Mouse (Mus musculus) liver, embryonic 11.5 days (tissue): ENCODE measurements around the gene Bnc2. TPM values are rescaled to one million over a fixed set of nuclear protein-coding genes. Genes with fewer than 3 reads are reported as not detected.

Experiments used
- ATAC-seq: fragments of 200-750 bp; cut with Nextera tagmentation; replicated peaks from 2 replicates; pipeline ENCODE4 v1.8.0; 2017; ENCODE audit warnings: moderate number of reproducible peaks, mild to moderate bottlenecking, moderate TSS enrichment, moderate library complexity; ENCODE audit not compliant: low FRiP score
- DNase-seq: peaks from one replicate; pipeline ENCODE4 v3.0.0-alpha.2; 2017; ENCODE audit warnings: low spot score
- H3K27ac ChIP-seq: fragments of 300-500 bp; sonication (generic); 2 replicates; pipeline ENCODE4 v1.5.1; 2014; ENCODE audit warnings: mild to moderate bottlenecking, low read depth, low read length, control low read depth
- H3K27me3 ChIP-seq: fragments of 300-500 bp; sonication (generic); replicated peaks from 2 replicates; pipeline ENCODE4 v1.6.1; 2014; ENCODE audit warnings: low read length, mixed read lengths; ENCODE audit not compliant: control insufficient read depth, insufficient read depth
- H3K36me3 ChIP-seq: fragments of 300-500 bp; sonication (generic); 2 replicates; pipeline ENCODE4 v1.6.1; 2014; ENCODE audit warnings: mild to moderate bottlenecking, low read length, moderate library complexity, mixed read lengths; ENCODE audit not compliant: control insufficient read depth, insufficient read depth
- H3K4me1 ChIP-seq: fragments of 300-500 bp; sonication (generic); replicated peaks from 2 replicates; pipeline ENCODE4 v1.6.1; 2014; ENCODE audit warnings: low read length, mixed read lengths; ENCODE audit not compliant: control insufficient read depth, insufficient read depth
- H3K4me2 ChIP-seq: fragments of 300-500 bp; sonication (generic); 2 replicates; pipeline ENCODE4 v1.6.1; 2014; ENCODE audit warnings: mild to moderate bottlenecking, control low read depth, moderate library complexity
- H3K4me3 ChIP-seq: fragments of 300-500 bp; sonication (generic); 2 replicates; pipeline ENCODE4 v1.5.1; 2014; ENCODE audit warnings: low read depth, low read length, control low read depth
- H3K9ac ChIP-seq: fragments of 300-500 bp; sonication (generic); 2 replicates; pipeline ENCODE4 v1.6.1; 2014; ENCODE audit warnings: low read depth, low read length, control low read depth
- H3K9me3 ChIP-seq: fragments of 300-500 bp; sonication (generic); 2 replicates; pipeline ENCODE4 v1.6.1; 2016; ENCODE audit warnings: low read length, inconsistent platforms, mixed read lengths; ENCODE audit not compliant: control insufficient read depth
- WGBS: fragments of 180-500 bp; shearing (Covaris S2); extraction: QIAGEN DNeasy Blood & Tissue Kit; methylation state at CpG from one replicate; pipeline ENCODE4 v1.1.7; 2014; 5-methylcytosine and 5-hydroxymethylcytosine counted together
- polyA plus RNA-seq: library from polyadenylated mRNA; unstranded; fragments of >200 nt; fragmentation: Nextera tagmentation; extraction: Ambion mirVana; gene quantifications from 2 replicates; pipeline ENCODE4 v1.2.1, GENCODE M21; 2014

Gene Bnc2
- polyA plus RNA-seq, 1 experiment from 2014 or later: 7.0 TPM

DNA sequence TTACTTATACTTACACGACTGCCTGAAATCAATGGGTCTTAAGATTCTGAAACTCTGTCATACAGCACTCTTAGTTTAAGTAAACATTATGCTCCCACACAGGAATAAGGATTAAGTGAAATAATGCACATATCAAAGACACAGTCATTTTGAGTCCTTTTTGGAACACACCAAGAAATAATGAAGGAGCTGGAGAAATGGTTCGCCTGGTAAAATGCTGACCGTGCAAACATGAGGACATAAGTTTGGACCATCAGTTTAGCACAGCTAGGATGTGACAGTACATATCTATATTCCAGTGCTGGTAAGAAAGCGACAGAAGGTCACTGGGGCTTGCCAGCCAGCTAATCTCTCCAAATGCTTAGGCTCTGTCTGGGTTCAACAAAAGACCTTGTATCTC is 205.7 kb downstream of the Bnc2 start:
- Histone ChIP-seq H3K9ac (no peak overlapping the region), H3K36me3 (no peaks in the 10 kb centered on the region), H3K9me3 (no peaks in the 10 kb centered on the region), H3K27ac (no peak overlapping the region), H3K4me3 (no peak overlapping the region), H3K4me2 (no peak overlapping the region), H3K4me1 (no peaks in the 10 kb centered on the region), H3K27me3 (no peaks in the 10 kb centered on the region)
- ATAC-seq: no peak
- DNase-seq: no peak
- WGBS: 84% methylated on average over 4 of the region's 4 CpGs

DNA sequence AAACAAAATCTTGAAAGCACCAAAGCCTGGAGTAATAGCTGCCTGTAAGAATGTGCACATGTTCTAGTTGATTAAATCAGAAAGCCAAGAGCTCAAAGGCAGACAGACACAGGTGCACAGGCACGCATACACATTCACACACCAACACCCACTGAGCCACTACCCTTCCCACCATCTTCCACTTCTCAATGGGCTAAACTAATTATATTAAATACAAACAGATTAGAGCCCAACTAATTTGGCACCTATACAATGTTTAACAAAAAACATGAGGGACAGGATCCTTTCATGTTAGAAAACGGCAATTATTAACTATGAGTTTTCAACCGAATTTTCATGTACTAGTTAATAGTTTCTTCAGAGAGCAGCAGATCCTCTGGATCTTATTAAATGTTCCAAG is 207.4 kb downstream of the Bnc2 start:
- Histone ChIP-seq H3K4me3 (no peak overlapping the region), H3K27ac (no peak overlapping the region), H3K4me2 (no peak overlapping the region), H3K36me3 (no peaks in the 10 kb centered on the region), H3K9ac (no peak overlapping the region), H3K4me1 (no peaks in the 10 kb centered on the region), H3K27me3 (no peaks in the 10 kb centered on the region), H3K9me3 (no peaks in the 10 kb centered on the region)
- ATAC-seq: no peak
- no peak for DNase-seq
- WGBS: 87% methylated on average over 3 of the region's 3 CpGs

DNA sequence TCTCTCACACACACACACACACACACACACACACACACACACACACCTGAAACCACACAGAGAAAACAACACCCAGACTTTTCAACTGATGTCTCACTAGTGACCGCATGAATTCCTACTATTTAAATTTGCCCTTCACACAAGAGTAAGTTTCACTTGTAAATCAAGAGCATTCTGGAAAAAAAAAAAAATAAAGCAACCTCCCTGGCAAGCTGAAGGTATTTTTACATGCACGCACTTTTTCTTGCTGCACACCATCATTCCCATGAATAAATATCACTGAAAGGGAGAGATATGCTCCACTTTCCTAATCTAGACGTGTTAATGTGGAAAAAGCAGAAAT is 216.9 kb downstream of the Bnc2 start:
- Histone ChIP-seq H3K36me3 (no peaks in the 10 kb centered on the region), H3K27ac (no peak overlapping the region), H3K4me2 (no peak overlapping the region), H3K9me3 (no peaks in the 10 kb centered on the region), H3K27me3 (no peaks in the 10 kb centered on the region), H3K9ac (no peak overlapping the region), H3K4me1 (no peaks in the 10 kb centered on the region), H3K4me3 (no peak overlapping the region)
- DNase-seq: no peak
- no peak for ATAC-seq
- WGBS: 80% methylated on average over 3 of the region's 3 CpGs

DNA sequence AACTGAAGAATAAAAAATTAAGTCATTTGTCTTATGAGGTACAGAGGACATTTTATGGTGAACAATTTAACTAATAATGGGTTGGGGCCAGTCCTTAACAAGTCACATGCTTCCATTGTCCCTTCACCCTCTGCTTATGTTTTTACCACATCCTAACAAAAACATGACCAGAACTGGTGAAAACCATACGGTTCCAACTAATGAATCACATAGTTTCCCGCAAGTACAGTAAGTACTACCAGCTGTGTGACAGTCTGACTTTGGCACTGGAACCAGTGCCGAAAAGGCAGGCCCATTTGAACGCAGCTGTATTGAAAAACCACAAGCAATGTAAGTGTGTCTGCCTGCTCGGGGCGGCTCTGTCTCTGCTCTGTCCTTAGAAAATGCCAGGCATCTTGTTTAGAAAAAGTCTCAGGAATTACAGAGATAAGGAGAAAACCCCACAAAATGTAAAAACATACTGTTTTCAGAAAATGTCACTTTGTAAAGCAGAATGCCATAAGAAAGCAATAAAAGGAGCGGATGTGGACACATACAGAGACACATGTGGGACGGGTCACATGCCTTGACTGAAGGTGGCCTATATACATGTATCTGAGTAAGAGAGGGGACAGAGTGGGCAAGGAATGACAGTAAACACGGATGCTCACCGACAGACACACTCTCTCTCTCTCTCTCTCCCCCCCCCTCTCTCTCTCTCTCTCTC is 217.4 kb downstream of the Bnc2 start:
- Histone ChIP-seq H3K9ac (no peak overlapping the region), H3K27me3 (no peaks in the 10 kb centered on the region)
- DNase-seq: no peak

DNA sequence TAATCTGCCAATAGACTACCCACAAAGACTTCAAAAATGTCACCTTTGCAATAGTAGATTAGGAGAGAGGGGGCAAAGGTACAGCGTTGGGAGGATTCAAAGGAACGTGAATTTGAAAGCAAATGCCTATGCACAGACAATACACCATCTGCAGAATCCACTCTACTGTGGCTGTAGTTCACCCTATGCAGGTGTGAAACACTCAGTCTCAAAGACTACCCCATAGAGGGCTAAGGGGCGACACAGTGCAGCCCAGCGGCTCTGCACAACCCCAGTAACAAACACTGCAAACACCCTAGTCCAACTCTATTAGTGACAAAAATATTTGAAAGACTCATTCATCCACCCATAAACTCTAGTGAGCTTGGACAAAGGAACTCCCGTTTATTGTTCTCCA is 218.2 kb downstream of the Bnc2 start:
- Histone ChIP-seq H3K9me3 (no peaks in the 10 kb centered on the region), H3K36me3 (no peaks in the 10 kb centered on the region), H3K27me3 (no peaks in the 10 kb centered on the region), H3K27ac (no peak overlapping the region), H3K4me2 (no peak overlapping the region), H3K4me1 (no peaks in the 10 kb centered on the region), H3K9ac (no peak overlapping the region), H3K4me3 (no peak overlapping the region)
- 81% methylated on average over 5 of the region's 5 CpGs for WGBS
- ATAC-seq (no peak), DNase-seq (no peak)

More for the DNA sequence above, 217.4 kb downstream of the Bnc2 start:
- no peak for ATAC-seq
- Histone ChIP-seq H3K9me3 (no peaks in the 10 kb centered on the region), H3K36me3 (no peaks in the 10 kb centered on the region), H3K27ac (no peak overlapping the region), H3K4me1 (no peaks in the 10 kb centered on the region), H3K4me3 (no peak overlapping the region), H3K4me2 (no peak overlapping the region)
- WGBS: 73% methylated on average over 10 of the region's 10 CpGs

DNA sequence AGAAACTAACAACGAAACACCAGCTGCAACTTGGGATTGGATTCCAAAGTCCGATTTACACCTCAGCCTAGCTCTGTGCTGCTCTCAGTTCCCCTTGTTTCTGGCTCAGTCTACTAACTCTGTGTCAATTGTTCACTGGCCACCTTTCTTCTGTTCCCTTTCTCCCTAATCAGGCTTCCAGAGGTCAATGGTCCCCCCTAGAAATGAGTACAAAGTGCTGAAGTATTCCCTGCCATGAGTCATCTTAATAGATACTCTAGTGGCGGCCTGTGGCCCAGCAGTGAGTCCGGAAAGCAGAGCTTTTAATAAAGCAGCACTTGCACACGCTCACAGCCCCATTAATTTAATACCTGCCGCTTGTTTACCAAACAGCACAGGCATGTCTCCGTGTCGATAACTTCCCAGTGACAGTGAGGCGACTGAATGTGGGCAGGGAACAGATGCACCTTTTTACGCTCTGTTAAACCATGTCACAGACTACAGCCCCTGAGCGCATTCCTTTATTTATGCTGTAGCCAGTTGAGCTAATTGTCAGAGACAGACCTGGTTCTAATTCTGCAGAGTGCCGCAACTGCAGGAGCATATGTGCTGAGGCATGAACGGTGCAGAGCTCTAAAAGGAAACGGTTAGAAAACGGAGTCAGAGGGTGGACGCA is 218.8 kb downstream of the Bnc2 start:
- H3K4me3 ChIP-seq: no peak overlapping the region
- no peaks in the 10 kb centered on the region for H3K36me3 ChIP-seq
- H3K9me3 ChIP-seq: no peaks in the 10 kb centered on the region
- ATAC-seq: no peak
- H3K4me2 ChIP-seq: no peak overlapping the region
- 82% methylated on average over 16 of the region's 16 CpGs for WGBS
- H3K27me3 ChIP-seq: no peaks in the 10 kb centered on the region
- H3K9ac ChIP-seq: no peak overlapping the region
- no peak overlapping the region for H3K27ac ChIP-seq
- H3K4me1 ChIP-seq: no peaks in the 10 kb centered on the region
- no peak for DNase-seq

DNA sequence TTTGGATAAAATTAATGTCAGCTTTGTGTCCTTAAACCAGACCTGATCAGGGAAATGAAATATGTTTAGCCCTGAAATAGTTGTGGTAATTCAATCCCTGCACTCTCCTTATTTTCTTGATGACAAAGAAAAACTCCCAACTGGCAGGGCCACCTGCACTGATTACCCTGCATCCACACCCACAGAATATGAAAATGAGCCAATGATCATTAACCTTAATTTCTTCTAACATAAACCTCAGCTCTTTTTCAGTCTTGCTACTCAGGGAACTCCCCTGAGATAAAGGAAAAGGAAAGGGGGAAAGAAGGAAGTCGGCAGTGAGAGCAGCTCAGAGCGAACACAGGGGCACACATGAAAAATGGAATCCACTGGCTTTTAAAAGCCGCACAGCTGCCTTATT is 220.6 kb downstream of the Bnc2 start:
- H3K4me1 ChIP-seq: no peaks in the 10 kb centered on the region
- no peaks in the 10 kb centered on the region for H3K27me3 ChIP-seq
- no peak overlapping the region for H3K9ac ChIP-seq
- DNase-seq (no peak), ATAC-seq (no peak)
- no peaks in the 10 kb centered on the region for H3K36me3 ChIP-seq
- H3K9me3 ChIP-seq: no peaks in the 10 kb centered on the region
- no peak overlapping the region for H3K4me2 ChIP-seq
- 62% methylated on average over 3 of the region's 3 CpGs for WGBS
- H3K27ac ChIP-seq: no peak overlapping the region
- no peak overlapping the region for H3K4me3 ChIP-seq

DNA sequence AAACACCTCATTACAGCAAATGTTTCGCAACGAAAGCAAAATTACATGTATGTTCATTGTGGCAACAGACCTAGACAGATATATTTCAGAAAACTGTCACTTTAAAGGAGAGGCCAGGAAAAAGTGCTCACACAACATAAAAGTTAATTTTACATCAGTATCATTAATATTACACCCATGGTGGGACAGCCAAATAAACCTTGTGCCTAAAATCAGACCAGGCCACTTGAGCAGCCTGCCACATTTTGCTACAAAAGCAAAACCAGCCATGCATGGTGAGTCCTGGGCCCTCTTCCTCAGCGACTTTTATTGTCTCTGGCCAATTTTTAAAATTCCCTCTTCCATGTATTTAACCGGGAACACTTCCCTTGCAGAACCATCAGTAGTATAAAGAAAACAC is 221.5 kb downstream of the Bnc2 start:
- WGBS: 83% methylated on average over 4 of the region's 4 CpGs
- Histone ChIP-seq H3K27ac (no peak overlapping the region), H3K27me3 (no peaks in the 10 kb centered on the region), H3K4me2 (no peak overlapping the region), H3K4me1 (no peaks in the 10 kb centered on the region), H3K36me3 (no peaks in the 10 kb centered on the region), H3K9ac (no peak overlapping the region), H3K4me3 (no peak overlapping the region), H3K9me3 (no peaks in the 10 kb centered on the region)
- no peak for DNase-seq
- ATAC-seq: no peak

DNA sequence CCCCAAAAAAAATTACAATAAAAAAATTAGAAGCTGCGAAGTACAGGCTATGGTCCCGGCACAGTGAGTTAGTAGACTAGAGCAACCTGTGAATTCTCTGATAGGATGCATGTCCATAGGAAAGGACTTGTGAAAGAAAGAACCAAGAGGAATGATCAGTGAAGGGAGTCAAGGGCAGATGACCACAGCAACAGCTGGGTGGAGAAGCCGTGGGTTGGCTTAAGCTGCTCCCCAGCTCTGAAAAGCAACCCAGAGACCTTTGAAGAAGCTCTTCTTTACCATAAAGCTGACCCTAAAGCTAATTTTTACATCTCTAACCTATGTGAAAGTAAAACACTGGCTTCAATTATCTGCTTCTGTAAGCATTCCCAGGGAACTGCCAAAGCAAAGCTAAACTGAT is 222.4 kb downstream of the Bnc2 start:
- Histone ChIP-seq H3K9ac (no peak overlapping the region), H3K4me1 (no peaks in the 10 kb centered on the region), H3K4me2 (no peak overlapping the region), H3K27ac (no peak overlapping the region), H3K4me3 (no peak overlapping the region), H3K36me3 (no peaks in the 10 kb centered on the region), H3K9me3 (no peaks in the 10 kb centered on the region), H3K27me3 (no peaks in the 10 kb centered on the region)
- ATAC-seq (no peak), DNase-seq (no peak)
- 86% methylated on average over 3 of the region's 3 CpGs for WGBS
